Mouse (Mus musculus): Measurements from ENCODE around the gene Cfap221. TPM values are rescaled to one million over a fixed set of nuclear protein-coding genes. Genes with fewer than 3 reads are reported as not detected.

The Cfap221 gene
- polyA plus RNA-seq, 1 experiment from 2014 or later: 0.39 TPM

- Histone ChIP-seq H3K9me3 (no peaks in the 10 kb centered on the region), H3K27me3 (no peaks in the 10 kb centered on the region), H3K27ac (no peak overlapping the region), H3K4me2 (no peak overlapping the region), H3K4me3 (no peak overlapping the region), H3K36me3 (no peaks in the 10 kb centered on the region), H3K9ac (no peak overlapping the region), H3K4me1 (0 out of 2 replicates have a peak, but pooled peaks cover 6% of the 10 kb centered on the region)
- 76% methylated on average over 3 of the region's 3 CpGs for WGBS
- ATAC-seq (ENCODE audit: borderline replicate concordance, extremely low read depth, low FRiP score, low TSS enrichment): no peak
Measured at GRCm38 (mm10) chr1:119893600-119893999, 103.4 kb downstream of the Cfap221 start.

- Histone ChIP-seq H3K27ac (no peak overlapping the region), H3K27me3 (no peaks in the 10 kb centered on the region), H3K4me3 (no peak overlapping the region), H3K9me3 (no peaks in the 10 kb centered on the region), H3K9ac (no peak overlapping the region), H3K36me3 (no peaks in the 10 kb centered on the region), H3K4me1 (0 out of 2 replicates have a peak, but pooled peaks cover 6% of the 10 kb centered on the region), H3K4me2 (no peak overlapping the region)
- no peak for ATAC-seq (ENCODE audit: borderline replicate concordance, extremely low read depth, low FRiP score, low TSS enrichment)
- WGBS: 55% methylated on average over 6 of the region's 6 CpGs
Measured at GRCm38 (mm10) chr1:119892933-119893332, 104.1 kb downstream of the Cfap221 start.

GRCm38 (mm10) chr1:119891865-119892264 is 105.2 kb downstream of the Cfap221 start:
- Histone ChIP-seq H3K27me3 (no peaks in the 10 kb centered on the region), H3K4me2 (no peak overlapping the region), H3K4me3 (no peak overlapping the region), H3K9ac (no peak overlapping the region), H3K36me3 (no peaks in the 10 kb centered on the region), H3K9me3 (no peaks in the 10 kb centered on the region), H3K4me1 (0 out of 2 replicates have a peak, but pooled peaks cover 6% of the 10 kb centered on the region), H3K27ac (no peak overlapping the region)
- 61% methylated on average over 4 of the region's 4 CpGs for WGBS
- no peak for ATAC-seq (ENCODE audit: borderline replicate concordance, extremely low read depth, low FRiP score, low TSS enrichment)

- no peak overlapping the region for H3K9ac ChIP-seq
Measured at GRCm38 (mm10) chr1:119891149-119891548, 105.9 kb downstream of the Cfap221 start.

GRCm38 (mm10) chr1:119889347-119889746 is 107.7 kb downstream of the Cfap221 start:
- no peak overlapping the region for H3K4me2 ChIP-seq

More at GRCm38 (mm10) chr1:119891149-119891548, 105.9 kb downstream of the Cfap221 start:
- ATAC-seq (ENCODE audit: borderline replicate concordance, extremely low read depth, low FRiP score, low TSS enrichment): no peak
- Histone ChIP-seq H3K4me1 (peaks cover 14% of the 10 kb centered on the region), H3K4me2 (no peak overlapping the region), H3K27ac (no peak overlapping the region), H3K27me3 (no peaks in the 10 kb centered on the region), H3K4me3 (no peak overlapping the region), H3K36me3 (no peaks in the 10 kb centered on the region), H3K9me3 (no peaks in the 10 kb centered on the region)
- 77% methylated on average over 9 of the region's 9 CpGs for WGBS

GRCm38 (mm10) chr1:119886320-119886719 is 110.7 kb downstream of the Cfap221 start:
- peak overlapping the region; percentile 78 for H3K27ac ChIP-seq
- peak; percentile 70; the same call in 1 of the 2 replicates for ATAC-seq (ENCODE audit: borderline replicate concordance, extremely low read depth, low FRiP score, low TSS enrichment)

More at GRCm38 (mm10) chr1:119889347-119889746, 107.7 kb downstream of the Cfap221 start:
- Histone ChIP-seq H3K9me3 (no peaks in the 10 kb centered on the region), H3K9ac (no peak overlapping the region), H3K27ac (no peak overlapping the region), H3K36me3 (no peaks in the 10 kb centered on the region), H3K27me3 (no peaks in the 10 kb centered on the region), H3K4me1 (peaks cover 21% of the 10 kb centered on the region), H3K4me3 (no peak overlapping the region)
- 60% methylated on average over 16 of the region's 16 CpGs for WGBS
- ATAC-seq (ENCODE audit: borderline replicate concordance, extremely low read depth, low FRiP score, low TSS enrichment): no peak

GRCm38 (mm10) chr1:119884272-119884671 is 112.8 kb downstream of the Cfap221 start:
- Histone ChIP-seq H3K27ac (peak overlapping the region; percentile 78; the same call in 1 of the 2 replicates), H3K4me1 (peaks cover 21% of the 10 kb centered on the region), H3K9me3 (no peaks in the 10 kb centered on the region), H3K36me3 (no peaks in the 10 kb centered on the region), H3K9ac (no peak overlapping the region), H3K4me3 (no peak overlapping the region), H3K4me2 (no peak overlapping the region), H3K27me3 (no peaks in the 10 kb centered on the region)
- no peak for ATAC-seq (ENCODE audit: borderline replicate concordance, extremely low read depth, low FRiP score, low TSS enrichment)
- WGBS: 73% methylated on average over 3 of the region's 3 CpGs

More at GRCm38 (mm10) chr1:119886320-119886719, 110.7 kb downstream of the Cfap221 start:
- Histone ChIP-seq H3K9ac (no peak overlapping the region), H3K4me1 (peaks cover 21% of the 10 kb centered on the region), H3K4me2 (no peak overlapping the region), H3K4me3 (no peak overlapping the region), H3K36me3 (no peaks in the 10 kb centered on the region), H3K9me3 (no peaks in the 10 kb centered on the region), H3K27me3 (no peaks in the 10 kb centered on the region)
- 19% methylated on average over 7 of the region's 7 CpGs for WGBS

- Histone ChIP-seq H3K9ac (no peak overlapping the region), H3K4me2 (no peak overlapping the region), H3K4me1 (0 out of 2 replicates have a peak, but pooled peaks cover 6% of the 10 kb centered on the region), H3K27ac (0 out of 2 replicates have a peak overlapping the region, but pooled peaks have one; percentile 24), H3K36me3 (no peaks in the 10 kb centered on the region), H3K4me3 (no peak overlapping the region), H3K9me3 (no peaks in the 10 kb centered on the region), H3K27me3 (no peaks in the 10 kb centered on the region)
- WGBS: 55% methylated on average over 7 of the region's 7 CpGs
- ATAC-seq (ENCODE audit: borderline replicate concordance, extremely low read depth, low FRiP score, low TSS enrichment): no peak
Measured at GRCm38 (mm10) chr1:119878909-119879308, 118.1 kb downstream of the Cfap221 start.

GRCm38 (mm10) chr1:119877469-119877868 is 119.6 kb downstream of the Cfap221 start:
- no peaks in the 10 kb centered on the region for H3K36me3 ChIP-seq
- H3K9me3 ChIP-seq: no peaks in the 10 kb centered on the region
- ATAC-seq (ENCODE audit: borderline replicate concordance, extremely low read depth, low FRiP score, low TSS enrichment): no peak
- 73% methylated on average over 4 of the region's 4 CpGs for WGBS
- no peak overlapping the region for H3K4me2 ChIP-seq
- no peaks in the 10 kb centered on the region for H3K27me3 ChIP-seq
- no peak overlapping the region; the same call in 1 of the 2 replicates for H3K27ac ChIP-seq
- no peak overlapping the region for H3K9ac ChIP-seq
- no peak overlapping the region for H3K4me3 ChIP-seq
- 0 out of 2 replicates have a peak, but pooled peaks cover 6% of the 10 kb centered on the region for H3K4me1 ChIP-seq

Other genes with a start within 250 kb of the Cfap221 start
- gene Ptpn4, start 159.6 kb downstream of the Cfap221 start, polyA plus RNA-seq (2015; fragmentation: Nextera tagmentation; extraction: Ambion mirVana): 6.1 and 7.2 TPM in 2 replicates
- gene Tmem177, start 84.0 kb downstream of the Cfap221 start, polyA plus RNA-seq (2015; fragmentation: Nextera tagmentation; extraction: Ambion mirVana): 6.7 and 7.7 TPM in 2 replicates
- gene Sctr, start 9.7 kb upstream of the Cfap221 start, polyA plus RNA-seq (2015; fragmentation: Nextera tagmentation; extraction: Ambion mirVana): 0.19 and 0.31 TPM in 2 replicates
- gene Tmem37, start 76.8 kb upstream of the Cfap221 start, polyA plus RNA-seq (2015; fragmentation: Nextera tagmentation; extraction: Ambion mirVana): 9.0 and 9.1 TPM in 2 replicates
- gene Dbi, start 123.8 kb upstream of the Cfap221 start, polyA plus RNA-seq (2015; fragmentation: Nextera tagmentation; extraction: Ambion mirVana): 442 and 452 TPM in 2 replicates
- 14.4 and 14.7 TPM in 2 replicates for gene 3110009E18Rik, start 124.0 kb upstream of the Cfap221 start, polyA plus RNA-seq (2015; fragmentation: Nextera tagmentation; extraction: Ambion mirVana)